Mouse (Mus musculus) central nervous system, embryonic 11.5 days (tissue): ENCODE measurements around the gene Pla2g1b. TPM values are rescaled to one million over a fixed set of nuclear protein-coding genes. Genes with fewer than 3 reads are reported as not detected.

ENCODE experiments used
- polyA plus RNA-seq: library from polyadenylated mRNA; depleted of rRNA; stranded (reverse); fragments of >200 nt; gene quantifications from 2 replicates; pipeline ENCODE4 v1.2.3, GENCODE M21; 2012; rRNA removed

Pla2g1b gene
- polyA plus RNA-seq: not detected in 2 replicates

DNA sequence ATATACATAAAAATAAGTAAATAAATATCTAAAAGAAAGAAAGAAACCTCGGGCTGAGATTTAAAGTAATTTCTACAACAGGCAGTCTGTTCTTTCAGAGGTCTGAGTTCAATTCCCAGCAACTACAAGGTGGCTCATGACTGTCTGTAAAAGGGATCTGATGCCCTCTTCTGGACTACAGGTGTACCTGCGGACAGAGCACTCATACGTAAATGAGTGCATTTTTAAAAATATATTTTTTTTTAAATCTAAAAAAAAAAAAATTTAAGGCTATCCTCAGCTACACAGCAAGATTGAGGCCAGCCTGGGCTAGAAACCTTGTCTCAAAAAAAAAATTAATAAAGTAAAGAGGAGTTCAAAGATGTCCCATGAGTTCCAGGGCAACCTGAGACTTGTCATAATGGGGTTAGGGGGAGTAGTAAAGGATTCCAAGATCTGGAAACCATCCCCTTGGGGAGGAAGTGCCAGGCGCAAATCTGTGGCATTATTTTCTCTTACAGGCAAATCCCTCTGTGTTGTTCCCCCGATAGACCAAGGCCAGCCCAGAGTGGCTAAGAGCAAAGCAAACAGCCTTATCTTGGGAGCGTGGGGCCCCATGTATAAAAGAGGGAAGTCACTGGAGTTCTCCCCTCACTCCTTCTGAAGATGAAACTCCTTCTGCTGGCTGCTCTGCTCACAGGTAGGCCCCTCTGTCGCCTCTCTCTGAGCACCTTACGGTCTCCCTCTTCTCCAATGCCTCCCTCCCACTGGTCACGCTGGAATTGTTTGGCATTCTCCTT lies at the start of gene Pla2g1b:
Gene Pla2g1b, plus strand, starts transcription at position 621 of the 779 bp plus-strand sequence.

DNA sequence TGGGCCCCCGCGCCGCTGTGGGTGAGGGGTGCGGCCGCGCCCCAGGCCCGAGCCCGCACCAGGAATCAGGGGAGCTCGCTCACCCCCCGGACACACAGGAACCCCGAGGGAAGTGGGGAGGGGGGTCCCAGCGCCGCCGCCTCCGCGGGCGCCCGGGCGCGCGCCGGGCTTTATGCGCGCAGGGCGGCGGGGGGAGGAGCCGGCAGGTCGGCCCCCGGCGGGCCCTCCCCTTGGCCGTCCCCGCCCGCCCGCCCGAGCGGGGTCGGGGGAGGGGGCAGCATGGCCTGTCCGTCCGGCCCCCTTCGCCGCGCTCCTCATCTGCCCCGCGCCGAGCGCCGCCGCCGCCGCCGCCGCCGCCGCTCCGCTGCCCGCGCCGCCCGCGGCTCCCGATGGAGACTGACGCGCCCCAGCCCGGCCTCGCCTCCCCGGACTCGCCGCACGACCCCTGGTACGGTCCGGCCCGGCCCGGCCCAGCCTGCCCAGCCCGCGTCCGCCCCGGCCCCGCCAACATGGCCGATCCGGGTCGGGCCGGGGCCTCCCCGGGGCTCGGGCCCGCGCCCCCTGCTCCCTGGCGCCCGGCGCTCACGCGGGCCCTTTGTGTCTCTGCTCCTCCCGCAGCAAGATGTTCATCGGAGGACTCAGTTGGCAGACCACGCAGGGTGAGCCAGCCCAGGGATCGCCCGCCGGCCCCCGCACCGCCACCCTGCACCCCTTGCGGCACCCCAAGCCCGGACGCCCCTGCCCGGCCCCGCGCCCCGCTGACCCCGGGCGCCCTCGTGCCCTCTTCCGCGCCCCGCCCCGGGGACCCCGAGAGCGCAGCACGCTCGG lies 36.5 kb upstream of the Pla2g1b start, which contains the start of gene Msi1:
Gene Msi1, plus strand, starts transcription at position 241 of the 828 bp plus-strand sequence.

DNA sequence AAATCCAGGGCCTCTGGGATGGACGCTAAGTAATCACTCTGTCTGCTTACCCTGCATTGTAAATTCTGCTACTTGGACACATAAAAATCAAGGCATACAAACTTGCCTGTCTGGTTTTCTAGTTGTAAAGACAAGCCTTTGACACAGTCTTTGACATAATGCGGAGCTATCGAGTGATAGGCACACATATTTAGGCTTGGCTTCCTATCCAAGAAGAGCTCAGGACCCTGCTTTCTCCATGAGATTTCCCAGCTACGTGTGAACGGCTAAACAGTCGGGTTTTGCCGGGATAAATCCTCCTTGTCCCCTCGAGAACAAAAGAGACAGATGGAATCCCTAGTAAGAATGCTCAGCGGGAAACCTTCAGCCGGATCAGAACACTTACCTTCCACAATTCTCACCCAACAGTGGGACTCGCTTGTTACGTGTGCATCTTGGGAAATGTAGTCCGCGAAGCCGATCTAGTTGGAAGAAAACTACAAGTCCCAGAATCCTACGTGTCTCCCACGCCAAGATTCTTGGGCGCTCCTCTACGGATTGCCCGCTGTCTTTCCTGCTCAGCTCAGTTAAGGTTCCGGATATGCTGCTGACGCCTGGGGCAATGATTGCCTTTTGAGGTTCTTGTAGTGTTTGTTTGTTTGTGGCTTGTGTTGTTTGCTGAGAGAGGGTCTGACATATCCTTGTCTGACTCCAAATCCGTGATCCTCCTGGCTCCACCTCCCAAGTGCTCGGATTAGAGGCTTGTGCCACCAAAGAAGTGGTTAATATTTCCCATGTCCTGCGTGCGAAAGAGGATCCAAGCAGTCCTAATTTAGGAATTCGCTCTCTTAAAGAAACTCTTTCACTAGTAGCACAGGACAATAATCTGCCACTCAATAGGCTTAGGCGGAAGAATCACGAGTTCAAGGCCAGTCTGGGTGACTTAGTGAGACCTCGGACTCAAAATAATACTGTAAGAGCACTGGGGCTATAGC lies 18.2 kb downstream of the Pla2g1b start, which contains the start of gene Sirt4:
Gene Sirt4, minus strand, starts transcription at position 779 of the 974 bp plus-strand sequence.

DNA sequence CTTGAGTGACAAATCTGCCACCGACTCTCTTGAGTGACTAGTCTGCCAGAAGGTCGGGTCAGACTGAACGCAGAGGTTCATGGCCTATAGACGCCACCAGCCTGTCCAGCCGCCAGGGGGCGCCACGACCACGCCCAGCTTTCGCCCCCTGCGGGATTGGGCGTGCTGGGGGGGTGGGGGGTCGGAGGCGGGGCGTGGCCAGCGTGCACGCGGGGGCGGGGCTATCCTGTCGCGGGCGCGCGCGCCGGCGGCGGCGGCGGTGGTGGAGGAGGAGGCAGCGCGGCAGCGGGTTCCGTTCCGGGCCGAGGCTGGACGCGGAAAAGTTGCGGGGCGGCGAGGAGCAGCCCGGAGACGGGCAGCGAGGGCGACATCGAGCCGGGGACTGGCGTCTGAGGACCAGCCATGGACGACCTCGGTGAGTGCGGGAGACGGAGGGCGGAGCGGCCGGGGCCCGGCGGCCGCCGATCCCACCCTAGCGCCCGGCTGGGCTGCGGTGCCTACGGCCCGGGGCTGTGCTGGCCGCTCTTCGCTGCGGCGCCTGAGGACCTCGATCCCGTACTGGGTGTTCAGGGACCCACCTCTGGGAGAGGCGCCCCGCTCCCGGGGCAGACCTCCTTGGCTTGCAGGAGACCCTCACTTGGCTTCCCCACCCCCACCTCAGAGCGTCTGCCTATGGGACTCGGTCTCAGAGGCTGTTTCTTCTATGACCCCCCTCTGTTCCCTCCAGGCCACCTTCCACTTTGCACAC lies 40.6 kb downstream of the Pla2g1b start, which contains the start of gene Pxn:
Gene Pxn, plus strand, starts transcription at position 223 of the 748 bp plus-strand sequence.

Other genes starting within 250 kb of the Pla2g1b start
- gene Pop5, start 230.4 kb upstream of the Pla2g1b start, polyA plus RNA-seq: 50.2 and 81.4 TPM in 2 replicates
- 162 and 230 TPM in 2 replicates for gene Rnf10, start 193.4 kb upstream of the Pla2g1b start, polyA plus RNA-seq
- gene Coq5, start 186.6 kb upstream of the Pla2g1b start, polyA plus RNA-seq: 21.4 and 25.2 TPM in 2 replicates
- gene Dynll1, start 165.3 kb upstream of the Pla2g1b start, polyA plus RNA-seq: 765 and 1,078 TPM in 2 replicates
- 179 and 226 TPM in 2 replicates for gene Srsf9, start 139.1 kb upstream of the Pla2g1b start, polyA plus RNA-seq
- gene Gatc, start 125.1 kb upstream of the Pla2g1b start, polyA plus RNA-seq: 21.5 and 27.9 TPM in 2 replicates
- 31.4 and 31.6 TPM in 2 replicates for gene Triap1, start 125.0 kb upstream of the Pla2g1b start, polyA plus RNA-seq
- 811 and 1,449 TPM in 2 replicates for gene Cox6a1, start 117.3 kb upstream of the Pla2g1b start, polyA plus RNA-seq
- 280 and 494 TPM in 2 replicates for gene Msi1, start 36.7 kb upstream of the Pla2g1b start, polyA plus RNA-seq
- 41.7 and 58.3 TPM in 2 replicates for gene Sirt4, start 18.5 kb downstream of the Pla2g1b start, polyA plus RNA-seq
- 35.1 and 46.8 TPM in 2 replicates for gene Pxn, start 40.4 kb downstream of the Pla2g1b start, polyA plus RNA-seq
- 2,245 and 2,728 TPM in 2 replicates for gene Rplp0, start 93.2 kb downstream of the Pla2g1b start, polyA plus RNA-seq
- gene Gcn1l1, start 99.0 kb downstream of the Pla2g1b start, polyA plus RNA-seq: 49.0 and 56.7 TPM in 2 replicates
- gene Rab35, start 165.6 kb downstream of the Pla2g1b start, polyA plus RNA-seq: 56.2 and 63.9 TPM in 2 replicates